Mouse (Mus musculus): ENCODE results near the gene Trappc5.

Gene Trappc5

GRCm38 (mm10) chr8:3676993-3677579, 987 bp downstream of the Trappc5 start:
- DNase-seq (ENCODE audit: low read depth): no peak

- no peak for DNase-seq (ENCODE audit: low read depth)
Observed at GRCm38 (mm10) chr8:3678831-3679230, 2.7 kb downstream of the Trappc5 start.

- DNase-seq (ENCODE audit: low read depth): no peak
Observed at GRCm38 (mm10) chr8:3679236-3679635, 3.1 kb downstream of the Trappc5 start.

- DNase-seq (ENCODE audit: low read depth): no peak
Observed at GRCm38 (mm10) chr8:3679656-3680055, 3.6 kb downstream of the Trappc5 start.

- DNase-seq (ENCODE audit: low read depth): no peak
Observed at GRCm38 (mm10) chr8:3682435-3682834, 6.3 kb downstream of the Trappc5 start.

GRCm38 (mm10) chr8:3683408-3684176, 7.5 kb downstream of the Trappc5 start:
- no peak for DNase-seq (ENCODE audit: low read depth)

GRCm38 (mm10) chr8:3684530-3684929, 8.4 kb downstream of the Trappc5 start:
- no peak for DNase-seq (ENCODE audit: low read depth)

- DNase-seq (ENCODE audit: low read depth): no peak
Observed at GRCm38 (mm10) chr8:3685422-3685821, 9.3 kb downstream of the Trappc5 start.

DNA sequence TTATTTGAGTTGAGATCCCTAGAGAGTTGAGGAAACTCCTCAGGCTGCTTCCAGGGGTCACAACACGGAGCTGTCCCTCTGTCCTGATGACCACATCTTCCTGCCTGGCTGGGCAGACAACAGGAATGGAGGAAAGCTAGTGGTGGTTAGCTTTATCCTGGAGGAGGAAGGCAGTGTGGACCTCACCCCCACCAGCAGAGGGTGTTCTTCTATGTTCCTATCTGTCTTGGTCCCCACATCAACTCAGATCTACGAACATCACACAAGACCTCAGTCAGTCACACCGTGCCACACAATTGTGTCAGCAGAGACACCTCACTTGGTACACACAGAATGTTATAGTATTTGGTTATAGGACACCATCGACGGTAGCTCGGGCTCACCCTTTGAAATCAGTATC, 11.4 kb downstream of the Trappc5 start:
- DNase-seq (ENCODE audit: low read depth): no peak

DNA sequence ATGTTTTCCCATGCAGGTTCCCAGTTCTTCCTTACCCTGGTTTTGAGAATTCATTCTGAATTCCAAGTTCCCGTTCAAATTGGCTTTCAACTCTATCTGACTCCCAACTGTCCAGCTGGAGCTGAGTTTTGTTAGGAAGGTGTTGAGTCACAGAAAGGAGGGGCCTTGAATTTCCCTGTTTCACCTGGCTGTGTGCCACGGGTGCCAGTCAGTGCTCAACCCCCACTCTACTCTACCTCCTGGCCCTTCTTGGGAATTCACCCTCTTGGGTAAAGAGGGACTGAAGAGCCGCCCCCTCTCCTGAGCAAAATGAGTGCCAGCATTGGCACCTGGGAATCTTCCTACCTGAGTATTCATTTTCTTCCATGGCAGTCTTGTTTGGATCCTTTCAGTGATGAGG, 14.7 kb downstream of the Trappc5 start:
- no peak for DNase-seq (ENCODE audit: low read depth)

DNA sequence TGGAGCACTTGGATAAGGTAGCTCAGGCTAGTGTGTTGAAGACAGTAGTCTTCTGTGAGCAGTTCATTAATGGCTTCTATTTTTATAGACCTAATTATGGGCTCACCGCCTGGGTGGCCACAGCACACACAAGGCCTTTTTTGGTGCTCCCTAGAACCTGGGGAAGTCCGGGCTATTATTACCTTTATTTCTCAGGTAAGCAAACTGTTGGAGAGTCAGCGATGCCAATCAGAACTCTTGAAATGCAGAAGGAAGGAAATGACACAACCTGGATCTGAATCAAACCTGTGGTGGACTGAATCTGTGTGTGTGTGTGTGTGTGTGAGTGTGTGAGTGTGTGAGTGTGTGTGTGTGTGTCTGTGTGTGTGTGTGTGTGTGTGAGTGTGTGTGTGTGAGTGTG, 18.0 kb downstream of the Trappc5 start, which contains the start of gene Fcer2a:
Gene Fcer2a (minus strand): TSS at position 55 of the 400 bp plus-strand sequence.
- no peak for DNase-seq (ENCODE audit: low read depth)

DNA sequence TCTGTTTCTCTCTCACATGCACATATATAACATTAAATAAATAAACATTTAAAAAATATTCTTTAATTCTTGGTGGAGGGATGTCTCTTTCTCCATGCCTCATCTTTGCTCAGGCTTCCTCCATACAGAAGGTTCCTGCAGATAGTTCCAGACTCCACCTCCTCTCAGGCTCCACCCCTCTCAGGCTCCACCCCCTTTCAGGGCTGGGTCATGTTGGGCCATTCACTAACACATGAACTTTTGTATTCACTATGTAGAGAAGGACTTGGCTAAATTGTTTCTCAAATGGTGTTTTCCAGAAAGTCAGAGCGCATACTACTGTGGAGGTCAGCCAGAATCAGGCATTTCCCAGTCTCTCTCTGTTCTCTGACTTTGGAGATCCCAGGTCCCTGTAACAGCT, 25.4 kb downstream of the Trappc5 start:
- DNase-seq (ENCODE audit: low read depth): no peak

DNA sequence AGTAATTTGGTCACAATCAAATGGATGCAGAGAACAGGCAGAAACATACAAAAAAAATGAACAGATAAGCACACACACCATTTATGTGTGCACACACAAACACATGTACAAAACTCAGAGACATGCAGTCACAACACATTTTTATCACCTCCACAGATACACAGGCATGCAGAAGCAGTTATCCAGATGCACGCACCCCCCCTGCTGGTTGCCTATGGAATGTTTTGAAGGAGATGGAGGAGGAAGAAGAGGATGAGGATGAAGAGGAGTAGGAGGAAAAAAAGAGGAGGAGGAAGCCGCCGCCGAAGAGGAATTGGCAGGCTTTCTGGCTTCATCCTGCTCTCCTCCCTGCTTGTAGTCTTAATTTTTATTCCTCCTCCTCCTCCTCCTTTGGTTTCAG, 29.6 kb downstream of the Trappc5 start:
- peak; percentile 29 for DNase-seq (ENCODE audit: low read depth)

DNA sequence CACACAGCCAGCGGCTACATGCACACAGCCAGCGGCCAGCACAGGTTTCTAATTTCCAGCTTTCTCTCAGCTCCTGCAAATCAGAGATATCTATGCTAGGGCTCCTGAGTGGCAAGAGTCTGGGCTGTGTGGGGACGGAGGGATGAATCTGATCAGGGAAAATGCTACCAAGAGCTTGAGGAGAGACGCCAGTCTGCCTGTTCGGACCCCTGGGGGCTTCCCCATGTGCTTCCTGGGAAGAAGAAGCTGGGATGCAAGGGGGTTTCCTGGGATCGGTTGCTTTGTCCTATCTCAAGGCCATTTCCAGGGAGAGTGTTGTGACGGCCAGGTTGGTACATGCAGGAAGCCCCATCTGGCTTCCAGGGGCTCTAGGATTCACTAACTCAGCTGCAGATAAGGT, 31.5 kb downstream of the Trappc5 start:
- DNase-seq (ENCODE audit: low read depth): no peak

DNA sequence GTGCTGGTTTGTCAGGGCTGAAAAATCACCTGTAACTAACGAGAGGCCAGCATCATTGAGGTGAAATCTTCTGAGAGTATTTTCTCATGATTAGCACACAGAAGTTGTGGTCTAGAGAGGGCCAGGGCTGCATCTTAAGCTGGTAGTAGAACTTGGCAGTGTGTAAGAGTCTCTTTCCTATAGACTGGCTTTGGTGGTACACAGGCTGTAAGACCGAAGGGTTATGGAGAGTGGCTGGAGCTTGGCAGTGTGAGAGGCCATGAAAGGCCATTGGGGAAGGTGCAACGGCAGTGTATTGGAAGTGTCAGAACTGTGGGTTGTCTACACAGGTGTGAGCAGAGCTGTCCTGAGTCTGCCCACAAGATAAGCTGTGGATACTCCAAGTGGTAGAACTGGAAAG, 34.2 kb downstream of the Trappc5 start:
- DNase-seq (ENCODE audit: low read depth): no peak

DNA sequence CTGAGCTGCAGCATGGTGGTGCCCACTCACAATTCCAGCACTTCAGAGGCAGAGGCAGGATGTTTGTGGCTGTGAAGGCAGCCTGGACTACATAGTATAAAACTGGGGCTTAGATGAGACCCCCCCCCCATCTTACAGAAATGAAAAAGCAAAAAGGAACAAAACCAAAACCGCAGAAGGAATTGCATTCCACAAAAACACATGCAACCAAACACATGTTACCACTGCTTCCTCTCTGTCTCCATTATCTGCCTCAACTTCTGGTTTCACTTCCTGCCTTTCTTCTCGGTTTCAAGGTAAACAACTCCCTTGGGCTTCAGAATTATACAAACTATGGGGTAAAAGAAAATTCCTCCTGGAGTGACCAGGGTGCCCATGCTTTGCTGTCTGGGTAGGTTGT, 35.5 kb downstream of the Trappc5 start:
- DNase-seq (ENCODE audit: low read depth): peak; percentile 50

DNA sequence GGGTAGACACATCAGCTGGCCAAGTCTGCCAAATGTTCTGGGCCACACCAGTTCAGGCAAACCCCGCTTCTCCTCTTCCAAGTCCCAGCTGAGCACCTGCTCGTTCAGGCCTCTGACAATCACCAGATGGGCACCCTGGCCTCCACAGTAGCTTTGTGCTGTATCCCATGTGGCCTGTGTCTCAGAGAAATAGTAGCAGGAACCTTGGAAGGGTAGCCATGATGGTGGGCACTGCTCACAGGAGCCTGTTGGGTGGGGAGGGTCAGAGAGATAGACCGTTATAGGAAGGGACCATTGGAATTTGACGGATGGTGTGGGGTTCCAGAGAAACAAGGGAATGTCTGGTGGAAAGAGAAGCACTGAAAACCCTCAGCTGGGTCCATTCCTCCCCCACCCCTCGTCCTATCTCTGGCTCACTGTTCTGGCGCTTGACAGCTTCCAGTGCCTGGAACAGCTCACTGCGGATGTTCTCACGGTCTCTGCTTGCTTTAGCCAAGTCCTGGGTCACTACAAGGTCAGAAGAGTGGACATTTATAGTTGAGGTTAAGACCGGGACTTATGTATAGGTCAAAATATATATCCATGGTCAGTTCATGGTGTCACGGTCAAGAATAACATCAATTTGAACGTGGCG, 41.3 kb downstream of the Trappc5 start:
- no peak for DNase-seq (ENCODE audit: low read depth)

GRCm38 (mm10) chr8:3718559-3718958, 42.5 kb downstream of the Trappc5 start:
- peak; percentile 53 for DNase-seq (ENCODE audit: low read depth)

DNA sequence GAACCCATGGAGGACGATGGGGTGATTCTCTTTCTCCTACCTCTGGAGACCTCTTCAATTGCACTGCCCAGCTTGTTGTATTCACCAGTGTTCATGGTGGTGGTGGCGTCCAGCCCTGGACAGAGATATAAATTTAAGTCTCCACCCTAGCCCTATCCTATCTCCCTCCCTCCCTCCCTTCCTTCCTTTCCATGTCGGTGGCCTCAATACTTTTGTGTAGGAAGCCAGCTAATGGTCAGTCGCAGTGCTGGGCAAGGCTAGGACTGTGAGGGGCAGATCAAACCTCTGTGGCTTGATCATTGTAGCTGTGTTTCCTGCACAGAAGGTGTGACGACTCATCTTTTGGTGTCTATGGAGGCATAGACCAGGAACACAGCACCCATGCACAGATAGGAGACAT, 44.5 kb downstream of the Trappc5 start, which contains the start of gene Clec4g:
Gene Clec4g (minus strand): TSS at position 101 of the 400 bp plus-strand sequence.
- DNase-seq (ENCODE audit: low read depth): no peak

GRCm38 (mm10) chr8:3721041-3721440, 44.9 kb downstream of the Trappc5 start:
- no peak for DNase-seq (ENCODE audit: low read depth)
